Mouse (Mus musculus) layer of hippocampus, postnatal 36 days (tissue): Measurements from ENCODE around the gene D17Wsu92e. TPM values are rescaled to one million over a fixed set of nuclear protein-coding genes. Genes with fewer than 3 reads are reported as not detected.

Source experiments
- DNase-seq, 2 experiments: peaks; one replicate each; pipeline ENCODE4 v3.0.0; 2022
- total RNA-seq, 2 experiments: library from RNA; stranded (reverse); gene quantifications; 2 replicates each; pipeline ENCODE4 v1.2.3; 2021

The D17Wsu92e gene
- total RNA-seq, 2 experiments from 2014 or later = 191 to 194 TPM

DNA sequence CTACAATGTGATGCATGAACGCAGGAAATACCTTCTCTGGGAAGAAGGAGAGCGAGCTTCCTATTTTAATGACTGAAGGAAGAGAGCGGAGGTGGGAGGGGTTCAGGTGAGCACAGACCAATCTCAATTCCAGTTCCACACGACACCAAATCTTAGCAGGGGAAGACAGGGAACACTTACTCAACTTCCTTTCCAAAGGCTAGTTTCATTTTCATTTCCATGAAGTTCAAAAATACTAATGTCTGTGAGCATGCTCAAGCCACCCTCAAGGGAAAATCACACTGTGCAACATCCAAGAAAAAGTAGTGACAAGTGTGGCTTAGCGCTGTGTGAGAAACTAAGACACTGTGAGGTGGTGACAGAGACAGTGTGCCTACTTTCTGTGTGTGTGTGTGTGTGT, 30.4 kb downstream of the D17Wsu92e start:
- DNase-seq = no peak

DNA sequence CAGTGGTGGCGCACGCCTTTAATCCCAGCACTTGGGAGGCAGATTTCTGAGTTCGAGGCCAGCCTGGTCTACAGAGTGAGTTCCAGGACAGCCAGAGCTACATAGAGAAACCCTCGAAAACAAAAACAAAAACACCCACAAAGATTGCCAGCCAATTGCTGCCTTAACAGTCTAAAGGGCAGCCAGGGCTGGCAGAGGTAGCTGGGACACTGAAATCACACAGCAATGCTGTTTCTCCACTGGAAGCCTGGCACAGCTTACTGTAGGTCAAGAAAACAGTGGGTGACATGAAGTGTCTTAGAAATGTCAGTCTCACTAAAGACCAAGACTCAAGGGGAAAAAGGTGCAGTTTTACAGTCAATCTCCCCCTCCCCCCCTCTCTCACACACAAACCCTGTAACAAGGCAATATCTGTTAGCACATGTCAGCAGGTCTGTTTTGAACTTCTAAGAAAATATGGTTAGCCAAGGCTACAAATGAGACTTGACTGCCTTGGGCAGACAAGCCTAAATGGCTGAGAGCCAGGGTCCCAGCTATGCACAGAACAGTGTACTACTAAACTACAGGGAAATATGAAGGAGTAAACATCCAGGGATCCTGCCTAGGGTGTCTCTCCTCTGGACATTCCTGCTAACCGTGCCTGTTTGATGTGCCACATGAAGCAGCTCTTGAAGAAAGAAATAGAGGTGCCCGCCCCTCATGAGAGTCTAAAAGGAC, 31.8 kb downstream of the D17Wsu92e start:
- DNase-seq = no peak

DNA sequence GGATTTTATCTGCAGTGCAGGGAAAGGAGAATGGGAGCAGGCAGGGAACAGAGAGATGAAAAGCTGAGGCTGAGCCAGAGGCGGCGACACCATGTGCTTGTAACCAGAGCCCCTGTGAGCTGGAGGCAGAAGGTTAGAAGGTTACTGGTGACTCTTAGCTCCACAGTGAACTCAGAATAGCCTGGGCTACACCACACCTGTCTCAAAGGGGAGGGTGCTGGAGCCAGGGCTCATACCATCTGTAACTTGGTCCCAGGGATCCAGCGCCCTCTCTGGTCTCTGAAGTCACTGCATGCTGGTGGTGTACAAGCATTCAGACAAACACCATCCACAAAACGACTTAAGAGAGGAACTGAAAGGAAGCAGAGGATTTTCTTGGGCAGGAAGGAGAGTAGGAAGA, 36.9 kb downstream of the D17Wsu92e start:
- DNase-seq = no peak

DNA sequence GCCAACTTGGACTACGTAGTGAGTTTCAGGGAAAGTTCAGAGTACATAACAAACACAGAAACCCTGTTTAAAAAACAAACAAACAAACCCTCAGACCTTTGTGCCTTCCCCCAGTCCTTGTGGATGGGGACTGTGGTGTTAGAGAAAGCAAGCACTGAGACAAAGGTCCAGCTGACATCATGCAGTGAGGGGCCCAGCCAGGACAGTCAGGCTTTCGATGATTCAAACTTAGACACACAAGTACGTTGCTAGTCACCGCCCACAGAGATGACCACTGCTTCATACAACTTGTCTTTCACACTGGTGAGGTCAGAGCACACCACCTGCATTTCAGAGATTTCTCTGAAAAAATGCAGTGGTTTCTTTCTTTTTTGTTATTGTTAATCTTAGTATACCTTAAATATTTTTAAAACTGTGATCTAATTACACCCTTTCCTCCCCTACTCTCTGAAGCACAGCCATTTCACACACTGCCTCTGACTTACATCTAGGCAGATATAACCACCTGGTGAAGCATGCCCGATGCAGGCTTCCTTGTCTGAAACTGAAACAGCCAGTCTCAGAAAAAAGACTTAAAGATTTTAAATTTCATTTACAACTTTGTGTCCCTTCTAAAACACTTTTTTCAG, 39.3 kb downstream of the D17Wsu92e start:
- DNase-seq = no peak

DNA sequence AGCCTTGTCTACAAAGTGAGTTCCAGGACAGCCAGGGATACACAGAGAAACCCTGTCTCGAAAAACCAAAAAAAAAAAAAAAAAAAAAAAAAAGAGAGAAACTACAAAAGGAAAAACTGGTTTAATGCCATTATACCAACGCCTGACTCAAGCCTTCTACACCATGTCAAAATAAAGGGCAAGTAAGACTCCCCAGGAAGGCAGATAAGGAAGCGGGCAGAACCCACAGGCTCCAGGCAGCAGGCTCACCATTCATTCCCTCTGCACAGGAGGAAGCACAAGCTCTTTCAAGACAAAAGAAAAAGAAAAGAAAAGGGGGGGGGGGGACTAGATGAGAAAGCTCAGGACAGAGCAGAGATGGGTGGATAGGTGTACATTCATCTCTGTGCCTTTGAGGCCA, 40.7 kb downstream of the D17Wsu92e start:
- DNase-seq = no peak

DNA sequence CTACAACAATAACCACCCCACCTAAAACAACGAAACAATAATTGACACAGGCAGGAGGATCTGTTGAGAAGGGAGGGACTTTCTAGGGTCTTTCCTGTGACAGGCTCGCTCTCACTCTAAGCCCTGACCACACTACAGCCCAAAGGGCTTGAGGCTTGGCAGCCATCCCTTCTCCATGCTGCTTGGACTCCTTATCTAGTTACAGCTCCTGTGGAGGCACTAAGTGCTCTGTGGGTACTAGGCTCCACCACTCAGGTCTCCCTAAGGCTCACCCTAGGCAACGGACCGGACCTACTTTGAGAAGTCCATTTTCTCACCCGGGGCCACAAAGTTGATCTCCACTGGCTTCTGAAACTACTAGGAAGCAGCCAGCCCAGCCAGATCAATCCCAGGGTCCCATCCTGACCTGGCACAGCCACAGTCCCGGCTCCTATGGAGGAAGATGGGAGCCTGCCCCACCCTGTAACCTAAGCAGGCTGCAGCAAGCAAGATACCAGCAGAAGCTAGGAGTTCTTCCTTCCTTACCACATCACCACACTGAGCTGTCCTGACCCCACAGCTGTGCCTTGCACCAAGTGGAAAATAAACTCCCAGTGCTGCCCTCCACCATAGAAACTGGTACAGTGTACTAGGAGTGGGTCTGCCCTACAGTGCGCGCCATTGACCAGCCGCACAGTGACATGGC, 41.6 kb downstream of the D17Wsu92e start:
- DNase-seq = no peak

DNA sequence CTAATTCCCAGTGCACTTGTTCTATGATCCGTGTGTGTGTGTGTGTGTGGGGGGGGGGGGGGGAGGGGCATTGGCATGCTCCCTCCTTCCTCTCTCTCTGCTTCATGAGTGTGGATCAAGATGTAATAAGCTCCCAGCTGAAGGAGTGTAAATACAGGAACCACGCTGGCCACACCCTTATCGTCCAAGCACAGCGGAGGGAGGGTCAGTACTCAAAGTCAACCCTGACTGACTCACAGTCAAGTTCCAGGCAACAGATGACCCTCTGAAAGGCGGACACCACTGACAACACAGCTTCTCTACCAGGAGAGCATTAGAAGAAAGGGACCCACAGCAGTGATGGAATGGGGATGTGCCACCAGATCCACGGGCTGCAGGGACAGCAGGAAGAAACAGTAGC, 42.6 kb downstream of the D17Wsu92e start:
- no peak for DNase-seq

DNA sequence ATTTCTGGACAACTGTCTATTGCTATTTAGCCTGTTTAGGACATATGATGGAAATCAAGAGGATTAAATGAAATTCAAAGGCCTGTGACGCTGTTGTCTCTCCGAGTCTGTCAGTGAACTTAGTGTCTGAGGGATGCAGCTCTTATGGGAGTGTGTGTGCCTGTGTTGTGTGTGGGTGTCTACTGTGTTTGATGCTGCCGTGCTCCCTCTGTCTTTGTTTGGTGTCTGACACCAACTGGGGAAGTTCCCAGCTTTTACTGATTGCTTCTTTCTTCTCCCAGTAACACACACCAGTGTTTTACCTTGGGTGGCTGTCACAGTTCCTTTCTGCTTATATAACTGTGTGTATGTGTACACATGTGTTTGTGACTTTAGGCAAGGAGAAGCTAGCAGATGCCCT, 46.2 kb downstream of the D17Wsu92e start:
- DNase-seq = no peak

DNA sequence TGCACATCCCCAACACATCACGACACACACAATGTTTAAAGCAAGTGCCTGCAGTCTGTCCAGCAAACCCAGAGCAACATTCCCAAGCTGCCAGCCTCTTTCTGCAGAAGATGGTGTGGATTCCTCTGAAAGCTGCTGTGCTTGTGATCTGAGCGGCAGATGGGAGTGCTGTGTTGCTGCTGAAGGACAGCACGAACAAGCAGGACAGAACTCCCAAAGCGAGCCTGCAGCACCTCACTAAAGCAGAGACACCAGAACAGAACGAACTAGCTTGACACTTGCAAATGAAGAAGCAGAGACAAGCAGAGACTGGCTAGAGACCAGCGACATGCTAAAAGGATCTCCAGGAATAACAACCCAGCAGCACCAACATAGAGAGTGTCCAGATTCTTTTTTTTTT, 48.8 kb downstream of the D17Wsu92e start:
- no peak for DNase-seq

DNA sequence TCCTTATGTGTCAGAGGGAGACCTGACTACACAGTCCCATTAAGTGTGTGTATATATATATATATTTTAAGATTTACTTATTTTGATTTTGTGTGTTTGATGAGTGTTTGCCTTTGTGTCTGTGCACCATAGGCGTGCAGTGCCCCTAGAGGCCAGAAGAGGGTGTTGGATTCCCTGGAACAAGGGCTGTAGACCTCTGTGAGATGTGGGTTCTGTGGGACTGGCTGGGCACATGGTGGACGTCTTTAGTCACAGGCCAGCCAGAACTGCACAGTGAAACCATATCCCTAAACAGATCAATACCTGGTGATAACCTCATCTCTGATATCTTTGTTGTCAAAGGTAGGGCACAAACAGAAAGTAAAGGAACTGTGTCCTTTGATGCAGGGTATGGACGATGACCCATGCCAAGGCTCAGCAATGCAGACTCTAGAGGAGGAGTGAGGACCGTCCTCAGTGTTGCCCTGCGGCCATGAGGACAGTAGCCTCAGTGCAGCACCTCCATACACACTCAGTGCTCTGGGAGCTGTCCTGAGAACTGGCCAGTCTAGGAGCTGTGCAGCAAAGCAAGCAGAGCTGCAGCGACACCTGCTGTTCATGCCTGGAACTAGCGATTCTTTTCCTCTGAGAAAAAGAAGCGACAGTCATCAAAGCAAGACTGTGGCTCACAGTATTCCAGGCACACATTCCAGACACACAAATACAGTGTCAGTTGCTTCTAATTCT, 51.5 kb downstream of the D17Wsu92e start:
- peak; percentile 62 to 74 for DNase-seq

DNA sequence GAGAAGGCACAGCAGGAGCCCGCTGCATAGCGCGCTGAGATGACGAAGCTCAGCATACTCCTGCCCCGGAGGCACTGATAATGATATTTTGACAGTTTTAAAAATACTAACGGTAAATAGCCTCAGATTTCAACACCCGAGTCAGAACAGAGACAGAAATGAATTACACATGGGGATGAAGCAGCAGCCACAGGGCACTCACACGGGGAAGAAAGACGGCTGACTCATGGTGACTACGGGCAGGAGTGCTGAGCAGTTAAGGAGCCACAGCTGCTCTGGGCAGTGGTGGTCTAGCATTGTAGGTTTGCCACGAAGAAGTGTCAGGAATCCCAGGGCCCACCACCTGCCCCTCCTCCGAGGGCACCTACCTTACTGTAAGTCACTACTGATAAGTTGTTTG, 52.9 kb downstream of the D17Wsu92e start:
- no peak for DNase-seq

DNA sequence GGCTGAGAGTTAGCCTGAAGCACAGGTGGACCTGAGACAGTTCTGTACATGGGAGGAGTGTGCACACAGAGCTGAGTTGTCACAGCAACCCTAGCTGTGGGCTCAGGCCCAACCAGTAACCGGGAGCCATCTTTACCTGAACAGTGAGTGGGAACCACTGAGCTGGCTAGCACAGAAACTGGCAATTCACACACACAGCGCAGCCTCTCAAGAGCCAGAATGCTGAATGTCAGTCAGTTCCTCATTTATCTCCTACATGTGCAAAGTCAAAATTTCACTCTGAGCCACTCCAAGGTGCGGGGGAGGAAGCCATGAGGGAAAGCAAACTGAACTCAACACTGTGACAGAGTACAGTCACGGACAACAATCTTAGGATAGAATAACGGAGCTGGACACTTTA, 53.3 kb downstream of the D17Wsu92e start:
- no peak for DNase-seq

DNA sequence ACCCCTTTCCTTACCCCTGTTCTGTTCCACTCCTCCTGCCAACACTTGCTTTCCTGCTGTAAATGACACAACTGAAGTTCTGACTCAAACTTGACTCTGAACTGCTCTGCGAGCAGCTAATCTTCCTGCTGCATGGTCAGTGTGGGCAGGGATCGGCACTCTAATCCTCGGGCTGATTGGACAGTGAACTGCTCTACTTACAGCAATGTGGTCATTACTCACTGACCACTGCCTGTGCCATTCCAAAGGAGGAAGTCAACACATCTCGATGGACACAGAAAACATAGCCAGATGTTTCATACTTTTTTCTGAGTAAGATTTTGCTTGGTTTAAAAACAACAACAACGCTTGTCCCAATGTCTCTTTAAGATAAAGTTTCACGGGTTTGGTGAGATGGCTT, 55.4 kb downstream of the D17Wsu92e start:
- DNase-seq = no peak

DNA sequence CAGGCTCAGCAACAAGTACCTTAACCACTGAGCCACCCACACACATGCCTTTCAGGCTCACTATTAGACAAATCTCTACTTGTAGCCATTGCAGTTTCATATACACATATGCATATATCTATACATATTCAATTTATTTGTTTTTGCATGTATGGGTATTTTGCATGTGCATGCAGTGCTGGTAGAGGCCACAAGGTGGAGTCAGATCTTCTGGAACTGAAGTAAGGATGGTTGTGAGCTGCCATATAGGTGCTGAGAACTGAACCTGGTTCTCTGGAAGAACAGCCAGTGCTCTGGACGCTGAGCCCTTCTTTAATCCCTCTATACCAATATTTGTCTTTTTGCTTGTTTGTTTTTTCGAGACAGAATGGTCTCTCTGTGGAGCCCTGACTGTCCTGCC, 56.0 kb downstream of the D17Wsu92e start:
- DNase-seq = no peak

DNA sequence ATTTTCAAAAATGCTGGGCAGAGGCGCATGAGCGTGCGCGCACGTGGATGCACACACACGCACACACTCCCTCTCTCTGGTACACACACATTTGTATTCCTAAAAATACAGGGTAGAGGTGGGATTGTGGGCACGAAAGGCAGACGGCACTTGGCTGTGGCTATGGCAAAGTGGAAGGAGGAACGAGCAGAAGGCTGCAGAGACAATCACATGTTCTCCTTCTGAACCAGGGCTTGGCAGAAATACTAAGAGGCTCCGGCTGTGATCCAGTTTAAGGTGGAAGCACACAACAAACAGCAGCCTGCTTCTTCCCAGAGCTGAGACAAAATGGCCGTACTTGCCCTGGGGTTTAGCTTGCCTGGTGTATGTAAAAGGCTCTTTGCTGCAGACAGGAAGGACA, 57.6 kb downstream of the D17Wsu92e start:
- no peak for DNase-seq

DNA sequence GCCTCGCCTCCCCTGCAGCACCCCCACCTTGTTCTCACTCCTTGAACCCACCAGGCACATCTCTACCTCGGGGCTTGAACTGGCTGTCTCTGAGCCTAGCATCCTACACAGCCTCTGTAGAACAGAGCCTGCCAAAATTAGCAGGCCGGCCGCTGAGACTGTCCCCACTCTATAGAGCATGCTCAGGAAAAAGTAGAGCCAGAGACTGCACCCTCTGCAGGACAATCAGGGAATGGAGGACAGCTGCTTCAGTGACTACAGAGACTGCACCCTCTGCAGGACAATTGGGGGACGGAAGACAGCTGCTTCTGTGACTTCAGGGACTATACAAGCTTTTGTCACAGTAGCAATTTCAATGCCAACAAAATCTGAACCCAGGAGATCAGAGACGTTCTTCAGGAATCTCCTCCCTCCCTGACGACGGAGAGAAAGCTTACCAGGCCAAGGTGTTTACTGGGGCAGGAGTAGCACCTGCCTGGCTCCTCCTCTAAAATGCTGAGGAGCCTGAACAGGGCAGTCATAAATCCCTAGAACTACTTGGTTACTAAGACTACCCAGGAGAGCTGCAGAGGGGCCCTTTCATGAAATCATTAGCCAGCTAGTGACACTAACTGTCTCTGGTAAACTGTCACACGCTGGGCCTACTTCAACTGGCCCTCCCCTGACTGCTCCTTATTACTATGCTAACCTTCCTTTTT, 58.7 kb downstream of the D17Wsu92e start:
- peak; percentile 79 to 80 for DNase-seq

DNA sequence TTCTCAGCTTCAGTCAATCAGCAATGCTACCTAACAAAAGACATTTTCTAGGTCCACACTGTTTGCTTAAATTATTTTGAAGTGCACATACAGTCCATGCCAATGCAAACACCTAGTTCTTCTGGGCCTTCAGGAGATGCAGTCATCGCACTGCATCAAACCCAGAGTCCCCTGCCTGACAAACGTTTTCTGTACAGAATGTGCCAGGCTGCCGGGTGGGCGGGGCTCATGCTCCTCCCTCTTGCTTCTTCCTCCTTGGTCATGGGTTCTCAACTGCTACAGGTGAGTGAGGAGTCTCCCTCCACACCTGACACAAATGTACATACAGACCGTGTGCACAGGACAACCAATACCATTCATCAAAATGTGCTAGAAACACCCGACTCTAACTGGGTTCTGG, 60.3 kb downstream of the D17Wsu92e start:
- no peak for DNase-seq

DNA sequence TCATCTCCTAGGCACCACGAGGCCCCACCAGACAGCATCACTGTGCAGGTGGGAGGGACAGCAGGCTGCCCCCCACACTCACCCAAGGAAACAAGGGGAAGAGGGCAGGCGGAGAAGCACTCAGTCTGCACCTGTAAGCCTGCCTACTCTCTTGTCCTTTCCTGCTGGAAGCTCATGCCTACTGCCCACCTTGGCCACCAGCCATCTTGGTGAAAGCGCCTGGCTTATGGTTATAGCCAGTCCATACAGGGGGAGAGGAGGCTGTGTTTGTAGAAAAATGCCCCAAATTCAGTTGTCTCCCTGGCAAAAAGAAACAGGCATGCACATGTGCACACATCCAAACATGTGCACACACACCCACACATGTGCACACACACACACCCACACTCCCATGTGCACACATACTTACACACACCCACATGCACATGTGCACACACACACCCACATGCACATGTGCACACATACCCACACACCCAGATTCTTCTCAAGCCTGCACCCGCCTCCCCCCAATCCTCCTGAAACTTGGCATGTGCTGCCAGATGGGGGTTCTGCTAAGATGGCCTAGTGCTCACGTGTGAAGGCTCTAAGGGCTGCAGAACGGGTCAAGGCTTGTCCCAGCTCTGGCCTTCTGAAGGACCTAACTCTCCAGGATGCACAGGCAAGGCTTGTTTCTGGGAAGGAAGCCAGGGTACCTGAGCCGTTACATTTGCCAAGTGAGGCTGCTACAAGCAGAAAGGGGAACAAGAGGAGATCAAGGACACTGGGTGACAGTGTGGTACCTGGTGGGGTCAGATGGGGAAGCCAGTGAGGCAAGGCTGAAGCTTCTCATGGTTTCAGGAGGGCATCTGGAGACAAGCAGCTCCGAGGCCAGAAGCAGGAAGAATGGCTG, 68.9 kb downstream of the D17Wsu92e start:
- no peak for DNase-seq

DNA sequence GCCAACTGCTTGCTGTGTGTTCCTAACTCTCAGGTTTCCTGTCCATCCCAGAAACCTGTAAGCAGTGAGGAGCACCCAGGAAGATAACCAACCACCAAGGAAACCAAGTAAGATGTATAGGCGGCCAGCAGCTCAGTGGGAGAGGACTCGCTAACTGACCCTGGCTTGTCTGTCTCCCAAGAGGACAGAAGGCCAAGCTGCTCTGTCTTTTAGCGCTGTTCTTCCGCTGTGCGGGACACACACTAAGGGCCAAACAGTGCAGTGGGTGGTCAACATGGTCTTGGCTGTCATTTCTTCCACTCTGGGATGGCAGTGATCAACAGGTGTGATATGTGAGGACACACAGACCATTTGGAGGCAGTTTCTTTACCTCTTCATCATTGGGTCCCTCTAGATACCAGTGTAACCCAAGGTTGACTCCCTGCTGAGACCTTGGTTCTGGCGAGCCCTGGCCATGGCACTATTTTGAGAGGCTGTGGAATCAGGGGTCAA, 70.0 kb downstream of the D17Wsu92e start:
- DNase-seq = no peak

DNA sequence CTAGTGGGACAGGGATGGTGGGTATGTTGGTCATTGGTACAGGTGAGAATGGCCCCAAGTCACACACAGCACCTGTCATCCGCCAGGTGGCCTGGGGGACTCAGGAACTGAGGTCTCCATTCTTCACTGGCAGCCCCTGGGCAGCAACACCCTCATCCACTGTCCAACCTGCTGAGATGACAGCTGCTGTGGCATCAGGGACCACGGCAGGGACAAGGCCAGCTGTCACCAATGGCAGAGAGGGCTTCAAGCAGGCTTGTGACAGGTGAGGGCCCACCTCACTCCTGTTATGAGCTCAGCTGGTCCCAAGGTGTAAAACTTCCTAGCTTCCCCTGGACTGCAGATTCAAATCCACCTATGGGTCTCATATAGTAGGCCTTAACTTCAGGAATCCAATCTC, 72.3 kb downstream of the D17Wsu92e start:
- DNase-seq = no peak

DNA sequence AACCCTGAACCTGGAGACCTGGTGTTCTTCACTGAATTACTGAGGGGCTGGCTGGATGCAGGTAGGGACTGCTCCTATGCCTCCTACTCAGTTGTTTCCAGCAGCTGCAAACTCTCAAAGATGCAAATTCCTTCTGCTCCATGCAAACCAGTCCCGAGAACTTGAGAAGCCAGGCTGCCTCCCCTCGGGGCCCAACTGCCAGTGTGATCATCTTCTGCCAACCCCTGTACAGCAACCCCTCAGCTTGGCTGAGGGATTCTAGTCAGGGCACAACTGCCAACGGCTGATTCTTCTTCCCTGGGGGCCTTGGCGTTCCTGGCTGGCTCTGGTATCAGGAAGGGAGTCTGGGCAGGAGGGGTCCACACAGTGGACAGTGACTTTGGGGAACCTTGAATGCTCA, 74.0 kb downstream of the D17Wsu92e start:
- DNase-seq = no peak
